ENCODE assay signal across 12 mouse cellular contexts in the genomic region with DNA sequence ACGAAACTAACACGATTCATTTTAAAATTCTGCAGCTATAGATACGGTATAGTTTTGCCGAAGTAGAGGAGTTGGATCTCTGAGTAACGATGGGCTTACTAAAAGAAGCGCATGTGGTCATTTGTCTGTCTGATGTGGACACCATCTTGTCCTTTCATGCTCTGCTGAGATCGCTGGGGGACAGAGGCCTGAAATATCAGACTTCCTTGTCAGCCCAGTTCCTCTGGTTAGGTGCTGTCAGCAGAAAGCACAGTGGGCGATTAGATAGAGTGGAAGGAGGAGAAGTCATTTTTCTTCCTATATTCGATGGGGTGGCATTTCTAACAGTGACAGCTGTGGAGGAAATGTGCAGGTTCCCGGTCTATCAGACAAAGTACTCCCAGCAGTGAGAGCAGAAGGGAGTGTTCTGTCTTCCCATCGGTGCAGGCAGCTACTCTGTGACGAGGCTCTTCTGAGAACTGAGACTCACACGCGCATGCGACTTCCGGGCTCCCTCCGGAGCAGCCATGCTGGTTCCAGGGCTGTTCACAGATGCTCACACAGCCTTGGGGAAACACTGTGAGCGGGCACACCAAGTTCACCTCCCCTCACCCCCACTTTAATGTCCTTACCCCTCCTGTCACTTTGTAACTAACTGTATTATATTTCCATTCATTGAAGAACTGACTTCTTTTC.
DNase-seq lines count a peak whose midpoint lies in the region; ATAC-seq and TF ChIP-seq lines count a peak whose summit lies in the region.
"Had no signal": no experiment of that assay in that cellular context is flagged by ENCODE, and none has a peak within 500 bp of the region (broad histone marks: within the 10 kb centered on the region; RNA-seq: fewer than 3 reads in every experiment).

No protein-coding gene starts in this region.

- H3K9me3 ChIP-seq in lung, embryonic 14.5 days (ENCODE audit: low read depth, low read length): no peaks in the 10 kb centered on the region
- no peaks in the 10 kb centered on the region for H3K9me3 ChIP-seq in hindbrain, embryonic 14.5 days (ENCODE audit: control insufficient read depth, low read length)
- no peaks in the 10 kb centered on the region for H3K9me3 ChIP-seq in midbrain, embryonic 13.5 days
- H3K9me3 ChIP-seq: embryonic facial prominence, embryonic 15.5 days; intestine, embryonic 15.5 days had no signal

- no peaks in the 10 kb centered on the region for H3K4me1 ChIP-seq in lung, embryonic 14.5 days (ENCODE audit: insufficient read depth)
- H3K4me1 ChIP-seq in lung, adult 2 months (ENCODE audit: control insufficient read depth, insufficient read depth, low read length): no peaks in the 10 kb centered on the region
- no peaks in the 10 kb centered on the region; the same call in 1 of the 2 replicates for H3K4me1 ChIP-seq in hindbrain, embryonic 14.5 days (replicated peaks; ENCODE audit: control insufficient read depth, insufficient read depth, low read length)
- H3K4me1 ChIP-seq in midbrain, embryonic 13.5 days (replicated peaks): no peaks in the 10 kb centered on the region
- H3K4me1 ChIP-seq: embryonic facial prominence, embryonic 15.5 days; intestine, embryonic 15.5 days had no signal

- H3K36me3 ChIP-seq in lung, embryonic 14.5 days (ENCODE audit: insufficient read depth): no peaks in the 10 kb centered on the region
- H3K36me3 ChIP-seq in hindbrain, embryonic 14.5 days (replicated peaks; ENCODE audit: control insufficient read depth, insufficient read depth): no peaks in the 10 kb centered on the region
- H3K36me3 ChIP-seq in midbrain, embryonic 13.5 days: no peaks in the 10 kb centered on the region
- H3K36me3 ChIP-seq: embryonic facial prominence, embryonic 15.5 days; intestine, embryonic 15.5 days had no signal

- no peak overlapping the region for H3K4me2 ChIP-seq in lung, embryonic 14.5 days
- peak overlapping the region; percentile 19 for H3K4me2 ChIP-seq in hindbrain, embryonic 14.5 days (replicated peaks)
- no peak overlapping the region for H3K4me2 ChIP-seq in midbrain, embryonic 13.5 days (replicated peaks)
- H3K4me2 ChIP-seq: embryonic facial prominence, embryonic 15.5 days; intestine, embryonic 15.5 days had no signal

- H3K27ac ChIP-seq in lung, embryonic 14.5 days (ENCODE audit: low read depth): no peak overlapping the region
- H3K27ac ChIP-seq in hindbrain, embryonic 14.5 days: peak overlapping the region; percentile 73
- peak overlapping the region; percentile 41; the same call in 1 of the 2 replicates for H3K27ac ChIP-seq in midbrain, embryonic 13.5 days
- H3K27ac ChIP-seq: embryonic facial prominence, embryonic 15.5 days; intestine, embryonic 15.5 days; left cerebral cortex, adult 2 months; stomach, postnatal 0 days had no signal

- WGBS in lung, embryonic 14.5 days: 60% methylated on average over 18 of the region's 18 CpGs
- WGBS in lung, adult 2 months: 63% methylated on average over 18 of the region's 18 CpGs
- WGBS in hindbrain, embryonic 14.5 days: 55% methylated on average over 18 of the region's 18 CpGs
- 74% methylated on average over 18 of the region's 18 CpGs for WGBS in midbrain, embryonic 13.5 days

- no peak for TF ChIP-seq POLR2A in lung, adult 2 months (IDR thresholded peaks at IDR 0.05; ENCODE audit: borderline replicate concordance, extremely low read depth, low read depth, low read length)

- no peak overlapping the region for H3K4me3 ChIP-seq in lung, embryonic 14.5 days (ENCODE audit: low read depth, low read length)
- H3K4me3 ChIP-seq in lung, adult 2 months (replicated peaks; ENCODE audit: extremely low read depth, low read depth, low read length): no peak overlapping the region
- no peak overlapping the region for H3K4me3 ChIP-seq in hindbrain, embryonic 14.5 days (replicated peaks; ENCODE audit: low read length)
- no peak overlapping the region for H3K4me3 ChIP-seq in midbrain, embryonic 13.5 days (replicated peaks)
- H3K4me3 ChIP-seq: embryonic facial prominence, embryonic 15.5 days; intestine, embryonic 15.5 days; left cerebral cortex, adult 2 months had no signal

- no peak overlapping the region for H3K9ac ChIP-seq in lung, embryonic 14.5 days
- H3K9ac ChIP-seq in hindbrain, embryonic 14.5 days: no peak overlapping the region
- no peak overlapping the region for H3K9ac ChIP-seq in midbrain, embryonic 13.5 days (replicated peaks)
- H3K9ac ChIP-seq: embryonic facial prominence, embryonic 15.5 days; intestine, embryonic 15.5 days had no signal

- TF ChIP-seq CTCF in lung, embryonic 14.5 days (IDR thresholded peaks at IDR 0.05; ENCODE audit: low read depth): no peak
- no peak for TF ChIP-seq CTCF in lung, adult 2 months (IDR thresholded peaks at IDR 0.05; ENCODE audit: insufficient read depth, low read length)

- no peaks in the 10 kb centered on the region for H3K27me3 ChIP-seq in lung, embryonic 14.5 days (ENCODE audit: insufficient read depth, low read length)
- no peaks in the 10 kb centered on the region for H3K27me3 ChIP-seq in hindbrain, embryonic 14.5 days (ENCODE audit: control insufficient read depth, insufficient read depth, low read length)
- no peaks in the 10 kb centered on the region for H3K27me3 ChIP-seq in midbrain, embryonic 13.5 days
- H3K27me3 ChIP-seq: embryonic facial prominence, embryonic 15.5 days; intestine, embryonic 15.5 days had no signal

- ATAC-seq in lung, embryonic 14.5 days (ENCODE audit: insufficient read depth): no peak
- peak; percentile 88 for ATAC-seq in hindbrain, embryonic 14.5 days (ENCODE audit: low FRiP score)
- peak; percentile 83 for ATAC-seq in midbrain, embryonic 13.5 days
- ATAC-seq: intestine, embryonic 15.5 days had no signal

- peak; percentile 1 for DNase-seq in lung, embryonic 14.5 days
- no peak for DNase-seq in lung, adult 2 months
- peak; percentile 50 for DNase-seq in hindbrain, embryonic 14.5 days (ENCODE audit: low spot score)
- DNase-seq in right cerebral cortex, postnatal 25 days: peak; percentile 5
- no peak for DNase-seq in kidney, postnatal 36 days
- no peak for DNase-seq in left cerebral cortex, adult 11 months (ENCODE audit: low spot score)
- no peak for DNase-seq in ovary, postnatal 14 days (ENCODE audit: low spot score)

Comparison
In these comparisons a context has a peak if more than half of its experiments do, and no peak if none do; other contexts are left out.
1. DNase-seq: peak in lung, embryonic 14.5 days (single experiment), hindbrain, embryonic 14.5 days (single experiment) and right cerebral cortex, postnatal 25 days (single experiment); none in lung, adult 2 months (single experiment), kidney, postnatal 36 days (0 of 2), left cerebral cortex, adult 11 months (single experiment) and ovary, postnatal 14 days (single experiment).